Mouse (Mus musculus) midbrain, postnatal 0 days (tissue): Measurements from ENCODE around the gene Dgkd. TPM values are rescaled to one million over a fixed set of nuclear protein-coding genes. Genes with fewer than 3 reads are reported as not detected.

Experiments
- ATAC-seq: fragments of 200-750 bp; cut with Nextera tagmentation; 2 replicates; pipeline ENCODE4 v1.8.0; 2017; ENCODE audit warnings: moderate number of reproducible peaks, mild to moderate bottlenecking, moderate TSS enrichment, moderate library complexity; ENCODE audit not compliant: low FRiP score
- DNase-seq: peaks from one replicate; pipeline ENCODE4 v3.0.0-alpha.2; 2015; ENCODE audit warnings: low spot score
- H3K27ac ChIP-seq: fragments of 300-500 bp; sonication (generic); 2 replicates; pipeline ENCODE4 v1.5.1; 2014; ENCODE audit warnings: low read depth, mild to moderate bottlenecking, low read length, mixed read lengths
- H3K27me3 ChIP-seq: fragments of 300-500 bp; sonication (generic); 2 replicates; pipeline ENCODE4 v1.6.1; 2014; ENCODE audit warnings: low read length, control low read depth, mixed read lengths; ENCODE audit not compliant: insufficient read depth
- H3K36me3 ChIP-seq: fragments of 300-500 bp; sonication (generic); 2 replicates; pipeline ENCODE4 v1.6.1; 2014; ENCODE audit warnings: low read length, control low read depth, mixed read lengths; ENCODE audit not compliant: insufficient read depth
- H3K4me1 ChIP-seq: fragments of 300-500 bp; sonication (generic); 2 replicates; pipeline ENCODE4 v1.6.1; 2014; ENCODE audit warnings: mild to moderate bottlenecking, control low read depth, antibody characterized with exemption, low read length, mixed read lengths; ENCODE audit not compliant: insufficient read depth
- H3K4me2 ChIP-seq: fragments of 300-500 bp; sonication (generic); 2 replicates; pipeline ENCODE4 v1.6.1; 2014; ENCODE audit warnings: low read depth, mild to moderate bottlenecking, low read length, mixed read lengths; ENCODE audit not compliant: poor library complexity, severe bottlenecking
- H3K4me3 ChIP-seq: fragments of 300-500 bp; sonication (generic); 2 replicates; pipeline ENCODE4 v1.5.1; 2014; ENCODE audit warnings: low read depth, mild to moderate bottlenecking, low read length, moderate library complexity
- H3K9ac ChIP-seq: fragments of 300-500 bp; sonication (generic); replicated peaks from 2 replicates; pipeline ENCODE4 v1.6.1; 2014; ENCODE audit warnings: mild to moderate bottlenecking, low read length, moderate library complexity, mixed read lengths; ENCODE audit not compliant: poor library complexity, severe bottlenecking
- H3K9me3 ChIP-seq: fragments of 300-500 bp; sonication (generic); 2 replicates; pipeline ENCODE4 v1.6.1; 2016; ENCODE audit warnings: low read length, control low read depth
- CTCF ChIP-seq: IDR thresholded peaks from 2 replicates; pipeline ENCODE4 v1.5.1; 2016; ENCODE audit warnings: antibody characterized with exemption, mild to moderate bottlenecking
- WGBS: fragments of 180-500 bp; shearing (Covaris S2); extraction: QIAGEN DNeasy Blood & Tissue Kit; methylation state at CpG from one replicate; pipeline ENCODE4 v1.1.7; 2014; 5-methylcytosine and 5-hydroxymethylcytosine counted together
- polyA plus RNA-seq: library from polyadenylated mRNA; unstranded; fragments of >200 nt; fragmentation: Nextera tagmentation; extraction: Ambion mirVana; gene quantifications from 2 replicates; pipeline ENCODE4 v1.2.1, GENCODE M21; 2015
- total RNA-seq: library from RNA; depleted of rRNA; stranded (reverse); fragments of >200 nt; gene quantifications from 2 replicates; pipeline ENCODE4 v1.2.3, GENCODE M21; 2014

Gene Dgkd
- total and polyA plus RNA-seq, 2 experiments from 2014 or later = 36.6 to 77.5 TPM

GRCm38 (mm10) chr1:87920056-87920614 is 67.0 kb downstream of the Dgkd start:
- WGBS = 87% methylated on average over 3 of the region's 3 CpGs
- no peak for TF ChIP-seq CTCF
- no peaks in the 10 kb centered on the region for H3K27me3 ChIP-seq

GRCm38 (mm10) chr1:87922666-87923065 is 69.6 kb downstream of the Dgkd start:
- H3K36me3 ChIP-seq = peaks cover 69% of the 10 kb centered on the region
- no peaks in the 10 kb centered on the region for H3K4me1 ChIP-seq
- peak; percentile 68 for TF ChIP-seq CTCF
- no peak overlapping the region for H3K27ac ChIP-seq
- peak; percentile 40 for DNase-seq
- WGBS = 35% methylated on average over 1 of the region's 1 CpGs
- no peak overlapping the region for H3K4me3 ChIP-seq
- H3K9ac ChIP-seq = no peak overlapping the region
- H3K27me3 ChIP-seq = no peaks in the 10 kb centered on the region
- no peak overlapping the region for H3K4me2 ChIP-seq
- ATAC-seq = no peak
- no peaks in the 10 kb centered on the region for H3K9me3 ChIP-seq

More at GRCm38 (mm10) chr1:87920056-87920614, 67.0 kb downstream of the Dgkd start:
- no peak overlapping the region for H3K27ac ChIP-seq
- peaks cover 51% of the 10 kb centered on the region for H3K36me3 ChIP-seq
- H3K9ac ChIP-seq = no peak overlapping the region
- no peaks in the 10 kb centered on the region for H3K4me1 ChIP-seq
- H3K4me2 ChIP-seq = no peak overlapping the region
- no peak overlapping the region for H3K4me3 ChIP-seq
- DNase-seq (no peak), ATAC-seq (no peak)
- no peaks in the 10 kb centered on the region for H3K9me3 ChIP-seq

GRCm38 (mm10) chr1:87924888-87925287 is 71.8 kb downstream of the Dgkd start:
- Histone ChIP-seq H3K27me3 (no peaks in the 10 kb centered on the region), H3K36me3 (peaks cover 61% of the 10 kb centered on the region), H3K9ac (no peak overlapping the region), H3K4me1 (no peaks in the 10 kb centered on the region), H3K9me3 (no peaks in the 10 kb centered on the region), H3K4me3 (no peak overlapping the region), H3K4me2 (no peak overlapping the region), H3K27ac (no peak overlapping the region)
- TF ChIP-seq CTCF = no peak
- 96% methylated on average over 4 of the region's 4 CpGs for WGBS
- ATAC-seq (no peak), DNase-seq (no peak)

DNA sequence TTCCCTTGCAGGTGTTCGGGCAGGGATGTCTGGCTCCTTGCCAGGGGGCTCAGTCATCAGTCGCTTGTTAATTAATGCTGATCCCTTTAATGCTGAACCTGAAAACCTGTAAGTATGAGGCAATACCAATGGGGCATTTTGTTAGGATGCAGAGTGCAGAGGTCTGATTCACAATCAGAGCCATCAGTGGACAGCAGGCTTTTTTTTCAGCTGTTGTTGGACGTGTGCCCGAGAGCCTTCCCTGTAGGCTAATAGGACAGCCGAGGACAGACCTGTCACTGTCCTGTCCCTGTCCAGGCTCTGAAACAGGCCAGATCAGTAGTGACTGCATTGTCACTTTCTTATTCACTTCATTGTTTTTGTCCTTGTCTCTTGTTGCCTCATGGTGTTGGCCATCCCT is 76.6 kb downstream of the Dgkd start:
- Histone ChIP-seq H3K27me3 (no peaks in the 10 kb centered on the region), H3K4me2 (no peak overlapping the region), H3K4me3 (no peak overlapping the region), H3K27ac (no peak overlapping the region), H3K9ac (no peak overlapping the region), H3K9me3 (no peaks in the 10 kb centered on the region), H3K4me1 (no peaks in the 10 kb centered on the region), H3K36me3 (peaks cover 53% of the 10 kb centered on the region)
- 56% methylated on average over 5 of the region's 5 CpGs for WGBS
- no peak for ATAC-seq
- DNase-seq = peak; percentile 51
- TF ChIP-seq CTCF = no peak

DNA sequence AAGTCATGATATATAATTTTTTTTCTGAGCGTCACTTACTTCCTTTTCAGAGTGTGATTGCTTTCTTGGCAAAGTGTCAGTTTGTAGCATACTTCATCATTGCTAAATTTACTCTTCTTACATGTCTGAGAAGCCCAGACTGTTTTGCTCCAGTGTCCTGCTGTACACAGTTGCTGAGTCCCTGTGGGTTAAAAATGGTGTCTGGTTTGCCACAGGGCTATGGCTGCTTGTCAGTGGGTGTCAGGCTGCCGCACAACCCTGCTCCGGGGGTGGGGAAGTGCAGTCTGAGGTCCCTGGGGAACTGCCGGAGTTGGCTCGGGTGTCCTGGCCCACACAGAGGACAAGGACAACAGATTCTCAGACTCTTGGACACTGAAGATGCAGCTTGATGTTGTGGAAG is 80.0 kb downstream of the Dgkd start:
- H3K27ac ChIP-seq = no peak overlapping the region
- H3K4me3 ChIP-seq = no peak overlapping the region
- no peak for ATAC-seq
- H3K27me3 ChIP-seq = no peaks in the 10 kb centered on the region
- TF ChIP-seq CTCF = no peak
- 79% methylated on average over 5 of the region's 5 CpGs for WGBS
- H3K36me3 ChIP-seq = peaks cover 41% of the 10 kb centered on the region
- no peak overlapping the region for H3K9ac ChIP-seq
- DNase-seq = no peak
- H3K9me3 ChIP-seq = no peaks in the 10 kb centered on the region
- H3K4me2 ChIP-seq = no peak overlapping the region
- H3K4me1 ChIP-seq = no peaks in the 10 kb centered on the region

DNA sequence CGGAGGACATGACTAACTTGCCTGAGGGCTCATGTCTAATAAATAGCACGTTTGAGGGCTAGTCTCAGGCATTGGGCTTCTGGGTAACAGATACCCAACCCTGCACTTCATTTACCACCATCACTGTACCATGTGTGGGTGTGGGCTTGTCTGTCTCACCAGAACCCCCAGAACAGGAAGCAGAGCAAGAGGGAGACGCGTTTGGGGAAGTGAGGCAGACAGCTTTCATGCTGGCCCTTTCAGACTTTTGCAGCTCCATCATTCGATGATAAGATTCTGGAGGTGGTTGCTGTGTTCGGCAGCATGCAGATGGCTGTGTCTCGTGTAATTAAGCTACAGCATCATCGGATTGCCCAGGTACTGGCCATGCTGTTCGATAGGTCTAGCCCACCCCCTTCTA is 82.0 kb downstream of the Dgkd start:
- Histone ChIP-seq H3K27me3 (no peaks in the 10 kb centered on the region), H3K9ac (no peak overlapping the region), H3K4me3 (no peak overlapping the region), H3K4me1 (no peaks in the 10 kb centered on the region), H3K9me3 (no peaks in the 10 kb centered on the region), H3K36me3 (peaks cover 52% of the 10 kb centered on the region), H3K27ac (no peak overlapping the region), H3K4me2 (no peak overlapping the region)
- 92% methylated on average over 9 of the region's 9 CpGs for WGBS
- no peak for TF ChIP-seq CTCF
- DNase-seq (no peak), ATAC-seq (no peak)
